Mouse (Mus musculus) erythroid progenitor cell, adult 5-6 weeks (primary cell): ENCODE measurements around the gene Narf. TPM values are rescaled to one million over a fixed set of nuclear protein-coding genes. Genes with fewer than 3 reads are reported as not detected.

Source experiments
- ATAC-seq: replicated peaks from 2 replicates; pipeline ENCODE4 v1.8.0; 2016; ENCODE audit warnings: moderate number of reproducible peaks, mild to moderate bottlenecking, moderate TSS enrichment, inconsistent platforms; ENCODE audit not compliant: poor library complexity, low FRiP score, severe bottlenecking
- total RNA-seq, 2 experiments: library from RNA; stranded (forward) in 1 of 2; stranded (reverse) in 1 of 2; fragments of 150-400 nt in 1 of 2; fragments of 186-747, 209-891 nt in 1 of 2; gene quantifications; 2 replicates each; pipeline versions ENCODE4 v1.2.3 to v1.2.4; 2015 to 2017; ENCODE audit warnings: low replicate concordance in 2 of 2

Gene Narf
- total RNA-seq (2015; ENCODE audit: low replicate concordance) (109 and 126 TPM in 2 replicates), total RNA-seq (2017; ENCODE audit: low replicate concordance) (181 and 186 TPM in 2 replicates)

GRCm38 (mm10) chr11:121236564-121237344 is at the start of gene Narf:
TSS of gene Narf (plus strand) at chr11:121237253.
- peak; percentile 80 for ATAC-seq

- no peak for ATAC-seq
Observed at GRCm38 (mm10) chr11:121189681-121190080, 47.4 kb upstream of the Narf start.

DNA sequence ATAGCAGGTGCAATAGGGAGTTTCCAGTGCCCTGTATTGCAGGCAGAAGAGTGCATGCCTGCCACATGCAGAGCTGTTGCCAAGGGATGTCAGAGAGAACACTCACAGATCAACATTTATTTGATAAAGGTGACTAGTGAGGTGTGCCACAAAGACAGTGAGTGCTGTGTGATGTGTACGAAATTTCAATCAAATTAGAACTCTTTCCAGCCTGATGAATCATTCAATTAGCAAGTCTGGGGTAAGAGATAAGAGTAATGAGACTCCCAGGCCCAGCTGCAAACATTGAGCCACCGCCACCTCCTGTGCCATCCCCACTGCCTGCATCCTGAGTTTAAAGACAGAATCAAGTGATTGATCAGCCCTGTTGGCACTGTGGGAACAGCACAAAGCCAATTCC is 44.3 kb upstream of the Narf start:
- no peak for ATAC-seq

GRCm38 (mm10) chr11:121193415-121193814 is 43.6 kb upstream of the Narf start:
- no peak for ATAC-seq

DNA sequence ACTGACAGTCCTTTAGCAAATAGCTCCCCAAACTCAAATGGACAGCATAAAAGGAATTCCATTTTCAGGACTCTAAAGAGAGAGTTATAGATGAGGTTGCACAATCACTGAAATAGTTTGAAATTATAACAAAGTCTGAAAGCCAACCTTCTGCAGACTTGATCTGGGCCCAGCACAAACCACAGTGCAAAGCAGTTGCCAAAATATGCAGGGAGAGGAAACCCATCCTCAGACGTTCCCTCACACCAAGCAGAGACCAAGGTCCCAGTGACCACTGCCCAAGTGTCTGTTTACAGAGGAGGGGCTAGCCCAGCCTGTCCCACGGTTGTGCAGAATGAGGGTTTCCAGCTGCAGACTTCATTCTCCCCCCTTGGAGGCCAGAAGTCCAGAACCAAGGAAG is 38.4 kb upstream of the Narf start:
- no peak for ATAC-seq

DNA sequence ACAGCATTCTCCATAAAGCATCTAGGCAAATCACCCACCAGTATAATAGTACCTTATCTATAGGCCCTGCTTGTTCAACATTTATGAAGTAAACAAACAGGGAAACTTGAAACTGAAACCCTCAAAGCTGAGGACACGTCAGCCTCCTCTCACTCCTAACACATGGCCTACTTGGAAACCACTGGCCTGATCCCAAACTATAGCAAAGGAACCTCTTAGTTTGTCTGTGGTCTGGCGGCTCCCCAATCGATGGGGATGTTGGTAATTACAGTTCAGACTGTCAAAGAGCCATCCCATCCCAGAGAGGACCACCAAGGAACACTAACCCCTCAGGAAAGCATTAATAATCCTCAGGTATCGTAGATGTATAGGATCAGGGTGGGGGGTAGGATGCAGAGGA is 37.2 kb upstream of the Narf start:
- no peak for ATAC-seq

DNA sequence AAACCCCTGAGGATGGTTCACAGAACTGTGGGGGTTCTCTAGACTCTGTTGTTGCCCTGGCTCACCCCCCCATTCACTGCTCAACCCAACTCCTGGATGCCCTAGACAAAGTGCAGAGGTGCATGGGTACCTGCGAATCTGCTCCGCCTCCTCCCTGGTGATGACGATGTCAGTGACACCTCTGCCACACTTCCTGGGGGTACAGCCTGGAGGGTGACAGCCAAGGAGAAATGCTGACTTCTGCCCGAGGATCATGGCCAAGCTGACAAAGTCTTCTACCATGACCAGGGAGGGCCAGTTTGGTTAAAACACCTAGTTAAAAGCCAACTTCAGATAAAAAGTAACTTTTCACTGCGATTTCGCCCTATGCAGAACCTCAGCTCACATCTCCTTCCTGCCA is 36.3 kb upstream of the Narf start:
- no peak for ATAC-seq

GRCm38 (mm10) chr11:121201436-121202198 is 35.4 kb upstream of the Narf start:
- no peak for ATAC-seq

- no peak for ATAC-seq
Observed at GRCm38 (mm10) chr11:121203859-121204160, 33.2 kb upstream of the Narf start.

DNA sequence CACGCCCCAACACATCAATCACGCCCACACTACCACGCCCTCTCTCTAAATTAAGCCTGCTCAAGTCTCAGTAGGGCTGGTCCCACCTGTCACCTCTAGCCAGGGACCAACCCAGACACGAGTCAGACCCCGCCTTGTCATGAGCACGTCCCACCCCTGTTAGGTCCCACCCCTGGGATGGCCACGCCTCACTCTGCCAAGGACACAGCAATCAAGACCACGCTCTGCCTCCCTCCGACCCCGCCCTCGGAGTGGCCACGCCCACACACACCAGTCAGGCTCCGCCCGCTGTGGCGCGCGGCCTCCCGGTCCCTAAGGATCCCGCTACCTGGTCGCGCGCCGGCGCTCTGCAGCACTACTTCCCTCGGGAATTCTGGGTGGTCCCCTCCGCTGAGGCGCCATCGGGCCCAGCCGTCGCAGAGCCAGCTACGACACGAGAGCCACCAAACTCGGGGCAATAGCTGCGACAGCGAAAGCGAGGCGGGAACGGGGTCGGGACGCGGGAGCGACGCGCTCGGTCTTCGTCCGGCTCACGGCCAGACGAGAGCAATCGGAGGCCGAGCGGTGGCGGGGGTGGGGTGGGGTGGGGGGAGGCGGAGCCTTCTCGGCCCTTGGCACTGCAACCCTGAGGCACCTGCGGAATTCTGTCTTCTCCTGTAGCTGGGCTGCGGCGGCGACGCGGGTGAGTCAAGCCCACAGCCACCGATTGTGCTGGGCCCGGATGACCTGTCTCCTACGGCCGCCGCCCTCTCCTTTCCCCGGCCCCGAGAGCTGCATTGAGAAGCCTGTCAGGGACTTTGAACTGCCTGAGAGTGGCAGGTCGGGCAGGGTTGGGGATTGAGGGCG is 32.7 kb upstream of the Narf start, which contains the start of the genes Hexdc and Ogfod3:
Gene Hexdc (plus strand): TSS at position 273 of the 846 bp plus-strand sequence.
Gene Ogfod3 (minus strand): TSS at position 551 of the 846 bp plus-strand sequence.
- peak; percentile 91 for ATAC-seq

- no peak for ATAC-seq
Observed at GRCm38 (mm10) chr11:121216831-121217230, 20.2 kb upstream of the Narf start.

DNA sequence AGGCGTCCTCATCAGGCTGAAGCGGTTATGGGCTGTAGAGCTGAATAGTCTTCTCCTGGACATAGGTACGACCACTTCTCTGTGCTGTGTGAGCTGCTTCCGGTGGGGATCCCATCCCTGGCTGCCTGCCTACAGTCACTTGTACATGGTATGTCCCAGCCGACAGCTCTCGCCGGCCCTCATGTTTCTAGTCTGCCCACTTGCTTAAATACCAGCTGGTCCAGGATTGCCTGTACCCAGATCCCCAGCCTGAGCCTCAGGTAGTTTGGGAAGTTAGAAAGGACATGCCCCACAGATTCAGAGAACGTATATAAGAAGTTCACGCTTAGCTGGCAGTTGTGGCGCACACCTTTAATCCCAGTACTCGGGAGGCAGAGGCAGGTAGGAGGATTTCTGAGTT is 17.3 kb upstream of the Narf start:
- ATAC-seq: no peak

- ATAC-seq: no peak
Observed at GRCm38 (mm10) chr11:121220771-121221170, 16.3 kb upstream of the Narf start.

DNA sequence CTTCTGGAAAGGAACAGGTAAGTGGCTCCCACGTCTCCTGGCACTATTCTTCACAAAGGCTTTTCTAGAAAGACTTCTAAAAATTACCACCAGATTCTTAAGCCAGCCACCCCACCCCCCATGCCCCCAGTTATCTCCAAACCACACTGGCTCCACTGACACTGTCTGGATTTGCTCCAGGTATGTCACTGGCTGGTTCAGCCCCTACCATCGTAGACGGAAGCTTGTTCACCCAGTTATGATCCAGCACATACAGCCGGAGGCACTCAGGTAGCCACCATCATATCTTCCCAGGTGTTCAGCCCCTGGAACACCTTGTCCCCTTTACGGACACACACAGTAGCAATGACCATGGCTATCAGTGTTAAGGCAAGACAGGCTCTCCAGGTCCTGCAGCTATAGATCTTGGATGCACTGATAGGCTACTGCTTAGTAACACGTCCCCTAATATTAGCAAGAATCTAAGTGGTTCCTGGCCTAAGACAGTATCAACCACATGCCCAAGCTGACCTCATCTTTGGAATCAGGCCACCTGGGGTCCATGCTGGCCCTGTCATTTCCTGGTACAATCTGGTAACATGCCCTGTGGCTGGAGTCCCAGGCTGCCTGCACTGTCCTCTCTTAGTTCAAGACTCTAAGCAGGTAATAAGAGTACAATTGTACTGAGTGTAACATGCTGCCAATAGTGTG is 15.6 kb upstream of the Narf start:
- ATAC-seq: no peak

DNA sequence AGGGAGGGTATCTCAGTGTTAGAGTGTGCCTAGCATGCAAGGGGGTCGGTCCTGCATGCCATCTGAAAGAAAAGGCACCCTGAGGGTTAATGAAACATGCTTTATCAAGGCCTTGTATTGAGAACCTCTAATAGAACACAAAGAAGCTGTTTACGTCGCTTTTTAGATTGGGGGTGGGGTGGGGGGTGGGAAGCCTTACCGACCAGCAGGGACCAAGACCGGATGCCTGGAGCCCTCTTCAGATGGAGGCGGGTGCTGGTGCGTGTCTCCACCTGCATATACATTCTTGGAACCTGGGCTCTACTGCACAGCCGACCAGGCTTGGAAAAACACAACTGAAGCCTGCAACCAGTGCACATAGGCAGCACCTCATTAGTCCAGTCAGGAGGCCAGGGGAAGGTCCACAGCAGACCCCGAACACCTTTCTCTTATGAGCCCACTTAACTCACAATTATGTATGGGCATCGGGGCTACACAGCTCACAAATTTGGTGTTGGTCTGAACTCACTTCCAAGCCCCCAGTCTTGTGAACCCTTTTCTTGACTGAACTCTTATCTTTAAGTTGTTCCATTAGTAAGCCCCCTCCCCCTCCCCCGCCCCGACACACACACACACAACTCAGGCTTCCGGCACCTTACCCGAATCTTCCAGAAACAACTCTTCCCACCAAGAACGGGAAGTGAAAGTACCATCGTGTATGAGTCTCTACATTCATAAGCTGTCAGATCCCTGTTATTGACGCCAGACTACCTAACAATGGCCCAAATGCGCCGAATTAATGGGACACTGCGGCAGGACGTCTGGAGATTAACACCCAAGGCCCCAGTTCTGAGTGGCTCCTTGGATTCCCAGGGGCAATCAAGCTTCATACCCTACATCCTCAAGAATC is 8.7 kb upstream of the Narf start:
- peak; percentile 27 for ATAC-seq

GRCm38 (mm10) chr11:121229018-121229439 is 8.0 kb upstream of the Narf start, which contains the start of gene Cybc1:
TSS of gene Cybc1 (minus strand) at chr11:121229322.
- peak; percentile 90 for ATAC-seq

- no peak for ATAC-seq
Observed at GRCm38 (mm10) chr11:121231191-121231590, 5.9 kb upstream of the Narf start.

- no peak for ATAC-seq
Observed at GRCm38 (mm10) chr11:121231628-121232291, 5.3 kb upstream of the Narf start.
